Mouse (Mus musculus): ENCODE data around the gene Usp24. TPM values are rescaled to one million over a fixed set of nuclear protein-coding genes. Genes with fewer than 3 reads are reported as not detected.

Usp24 gene
- polyA plus RNA-seq, 1 experiment, result 21.4 TPM

DNA sequence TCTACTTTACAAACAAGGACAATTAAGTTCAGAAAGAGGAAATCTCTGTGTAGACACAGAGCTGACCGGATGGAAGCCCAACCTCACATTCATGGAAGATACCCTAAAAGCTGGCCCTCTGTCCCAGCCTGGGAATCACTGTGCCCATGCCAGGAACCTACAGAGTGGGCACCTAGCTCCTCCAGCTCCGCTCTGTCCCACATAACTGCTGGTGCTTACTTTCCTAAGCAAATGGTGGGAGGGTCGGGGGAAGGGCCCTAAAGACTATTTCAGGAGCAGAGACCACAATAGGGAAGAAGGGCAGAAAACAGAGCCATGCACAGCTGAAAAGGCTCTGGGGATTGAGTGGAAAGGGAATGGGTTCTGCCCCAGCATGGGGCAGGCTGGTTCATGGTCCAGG is 164.5 kb downstream of the Usp24 start:
- Histone ChIP-seq H3K27me3 (replicated peaks; ENCODE audit: control insufficient read depth, insufficient read depth, low read length) (no peaks in the 10 kb centered on the region), H3K27ac (ENCODE audit: insufficient read depth, low read depth, low read length) (peak overlapping the region; percentile 66), H3K36me3 (ENCODE audit: control insufficient read depth, insufficient read depth, low read length) (no peaks in the 10 kb centered on the region), H3K4me1 (ENCODE audit: control insufficient read depth, insufficient read depth, low read length) (peaks cover 6% of the 10 kb centered on the region; the same call in 1 of the 2 replicates), H3K4me3 (ENCODE audit: insufficient read depth, low read depth, low read length) (no peak overlapping the region)
- DNase-seq, result no peak
- 71% methylated on average over 3 of the region's 3 CpGs for WGBS
- TF ChIP-seq POLR2A (IDR thresholded peaks at IDR 0.05; ENCODE audit: low read depth, low read length), result no peak
- no peak for TF ChIP-seq CTCF (conservative IDR thresholded peaks at IDR 0.05; ENCODE audit: insufficient read depth, insufficient read length, low read depth, low read length)

DNA sequence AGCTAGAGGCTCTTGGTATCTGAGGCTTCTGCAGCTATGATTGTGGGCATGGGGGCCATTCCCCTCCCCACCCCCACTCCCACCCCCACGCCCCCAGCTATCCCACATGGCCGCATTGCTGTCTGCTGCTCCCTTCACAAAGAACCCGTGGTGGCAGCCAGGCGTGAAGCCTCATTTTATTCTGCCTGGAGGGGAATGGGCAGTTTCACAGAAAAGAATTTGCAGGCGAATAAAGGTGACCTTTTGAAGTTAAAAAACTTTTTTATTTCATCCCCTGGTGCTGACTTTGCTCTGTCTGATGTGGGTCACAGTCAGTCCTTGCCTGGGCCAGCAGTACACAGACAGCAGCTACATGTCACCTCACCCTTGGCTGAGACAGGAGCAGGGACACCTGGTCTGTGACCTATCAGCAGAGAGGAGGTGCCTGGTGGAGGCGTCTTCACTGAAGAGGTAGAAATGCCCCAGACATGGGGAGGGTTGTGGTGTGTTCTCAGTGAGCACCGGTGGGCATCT is 167.3 kb downstream of the Usp24 start:
- H3K27me3 ChIP-seq (replicated peaks; ENCODE audit: control insufficient read depth, insufficient read depth, low read length), result no peaks in the 10 kb centered on the region
- peak overlapping the region; percentile 37 for H3K27ac ChIP-seq (ENCODE audit: insufficient read depth, low read depth, low read length)
- TF ChIP-seq POLR2A (IDR thresholded peaks at IDR 0.05; ENCODE audit: low read depth, low read length) (no peak), CTCF (conservative IDR thresholded peaks at IDR 0.05; ENCODE audit: insufficient read depth, insufficient read length, low read depth, low read length) (no peak)
- H3K4me3 ChIP-seq (ENCODE audit: insufficient read depth, low read depth, low read length), result no peak overlapping the region
- DNase-seq, result peak; percentile 72
- WGBS, result 31% methylated on average over 7 of the region's 7 CpGs
- H3K36me3 ChIP-seq (ENCODE audit: control insufficient read depth, insufficient read depth, low read length), result no peaks in the 10 kb centered on the region
- H3K4me1 ChIP-seq (ENCODE audit: control insufficient read depth, insufficient read depth, low read length), result peaks cover 6% of the 10 kb centered on the region; the same call in 1 of the 2 replicates

DNA sequence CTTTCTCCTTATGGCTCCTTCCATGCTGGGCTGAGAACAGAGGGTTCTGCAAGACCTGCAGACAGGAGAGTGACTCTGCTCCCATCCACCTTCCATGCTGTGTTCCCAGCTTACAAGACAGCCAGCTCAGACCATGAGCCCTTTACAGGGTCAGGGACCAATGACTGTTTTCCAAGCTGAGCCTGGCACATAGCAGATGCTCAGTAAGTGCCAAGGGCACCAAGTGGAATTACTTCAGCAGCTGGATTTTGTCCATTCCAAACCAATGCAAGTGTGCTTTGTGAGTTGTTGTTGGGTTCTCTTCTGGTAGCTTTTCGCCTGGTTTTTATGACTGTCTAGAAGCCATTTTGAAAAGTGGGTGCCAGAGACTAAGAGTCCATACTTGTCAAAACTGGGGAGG is 167.8 kb downstream of the Usp24 start:
- TF ChIP-seq CTCF (conservative IDR thresholded peaks at IDR 0.05; ENCODE audit: insufficient read depth, insufficient read length, low read depth, low read length) (no peak), POLR2A (IDR thresholded peaks at IDR 0.05; ENCODE audit: low read depth, low read length) (no peak)
- H3K4me1 ChIP-seq (ENCODE audit: control insufficient read depth, insufficient read depth, low read length), result peaks cover 6% of the 10 kb centered on the region; the same call in 1 of the 2 replicates
- no peak overlapping the region for H3K4me3 ChIP-seq (ENCODE audit: insufficient read depth, low read depth, low read length)
- DNase-seq, result no peak
- H3K27ac ChIP-seq (ENCODE audit: insufficient read depth, low read depth, low read length), result peak overlapping the region; percentile 37
- 81% methylated on average over 1 of the region's 1 CpGs for WGBS
- no peaks in the 10 kb centered on the region for H3K27me3 ChIP-seq (replicated peaks; ENCODE audit: control insufficient read depth, insufficient read depth, low read length)
- H3K36me3 ChIP-seq (ENCODE audit: control insufficient read depth, insufficient read depth, low read length), result no peaks in the 10 kb centered on the region

DNA sequence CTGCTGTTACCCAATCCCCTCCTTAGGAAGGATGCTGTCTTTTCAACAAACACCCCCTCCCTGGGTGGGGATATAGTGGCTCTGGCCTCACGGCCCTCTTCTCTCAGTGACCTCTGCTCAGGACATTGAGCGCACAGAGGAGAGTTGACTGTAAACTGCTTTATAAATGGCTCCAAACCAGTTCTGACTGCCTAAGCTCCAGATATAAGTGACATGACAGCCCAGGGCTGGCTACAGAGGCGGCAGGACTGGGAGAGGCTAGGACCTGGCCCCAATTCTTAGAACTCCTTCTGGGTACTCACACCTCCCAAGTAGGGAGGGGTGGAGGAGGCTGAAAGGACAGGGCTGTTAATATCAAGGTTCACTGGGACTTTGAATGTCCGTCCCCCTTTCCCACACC is 174.6 kb downstream of the Usp24 start:
- Histone ChIP-seq H3K27me3 (replicated peaks; ENCODE audit: control insufficient read depth, insufficient read depth, low read length) (no peaks in the 10 kb centered on the region), H3K4me1 (ENCODE audit: control insufficient read depth, insufficient read depth, low read length) (no peaks in the 10 kb centered on the region), H3K4me3 (ENCODE audit: insufficient read depth, low read depth, low read length) (peak overlapping the region; percentile 63), H3K27ac (ENCODE audit: insufficient read depth, low read depth, low read length) (peak overlapping the region; percentile 90), H3K36me3 (ENCODE audit: control insufficient read depth, insufficient read depth, low read length) (no peaks in the 10 kb centered on the region)
- TF ChIP-seq CTCF (conservative IDR thresholded peaks at IDR 0.05; ENCODE audit: insufficient read depth, insufficient read length, low read depth, low read length) (no peak), POLR2A (IDR thresholded peaks at IDR 0.05; ENCODE audit: low read depth, low read length) (peak; percentile 16)
- 42% methylated on average over 4 of the region's 4 CpGs for WGBS
- DNase-seq, result peak; percentile 68

Other genes starting within 250 kb of the Usp24 start
- gene Pcsk9, start 148.1 kb downstream of the Usp24 start, polyA plus RNA-seq (2012; rRNA removed), result 5.8 and 6.0 TPM in 2 replicates
- gene Bsnd, start 176.1 kb downstream of the Usp24 start, polyA plus RNA-seq (2012; rRNA removed), result 73.6 and 78.1 TPM in 2 replicates
- 242 and 276 TPM in 2 replicates for gene Dhcr24, start 244.8 kb downstream of the Usp24 start, polyA plus RNA-seq (2012; rRNA removed)